Mouse (Mus musculus) ovary, adult 18-20 months (tissue): ENCODE measurements around the gene Ptx4.
A peak's percentile ranks its signal among the peaks of the same experiment; 100 is the strongest.

ENCODE experiments used
- DNase-seq: peaks from one replicate; pipeline ENCODE4 v3.0.0; 2022; ENCODE audit warnings: low spot score, mixed read lengths

Gene Ptx4

DNA sequence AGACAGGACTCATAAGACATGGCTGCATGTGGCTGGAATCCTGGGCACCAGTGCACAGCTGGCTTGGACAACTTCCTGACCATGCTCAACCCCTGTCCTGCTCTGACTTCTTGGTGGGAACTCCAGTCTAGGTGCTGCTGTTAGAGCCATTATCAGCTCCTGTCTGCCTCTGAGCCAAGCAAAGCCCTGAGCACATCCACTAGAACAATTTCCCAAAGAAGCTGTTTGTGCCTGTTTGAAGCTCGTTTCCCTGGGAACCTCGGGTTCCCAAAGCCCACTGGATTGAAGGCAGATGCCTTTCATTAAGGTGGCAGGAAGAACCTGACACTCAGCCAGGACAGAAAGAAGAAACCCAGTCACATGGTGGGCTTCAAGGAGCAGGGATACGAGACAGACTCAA lies at the start of gene Ptx4:
Gene Ptx4, plus strand, starts transcription at position 355 of the 400 bp plus-strand sequence.
- DNase-seq: no peak

DNA sequence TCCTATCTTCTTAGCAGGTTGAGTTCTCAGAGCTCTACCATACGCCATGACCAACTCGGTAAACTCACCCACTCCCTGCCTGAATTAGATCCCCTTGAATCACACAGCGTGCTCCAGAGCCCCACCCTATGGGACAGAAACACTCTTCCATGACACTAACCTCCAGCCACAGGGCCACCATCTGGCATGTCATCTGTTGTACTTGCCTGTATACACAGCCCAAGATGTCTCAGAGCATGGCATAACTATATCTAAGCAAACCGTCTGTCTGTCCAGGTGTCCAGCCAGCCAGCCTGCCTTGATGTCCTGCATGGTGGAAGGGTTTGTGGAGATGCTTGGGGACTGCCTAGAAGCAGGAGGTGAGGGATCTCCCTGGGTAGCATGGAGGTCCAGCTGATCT lies 43.7 kb upstream of the Ptx4 start:
- no peak for DNase-seq

DNA sequence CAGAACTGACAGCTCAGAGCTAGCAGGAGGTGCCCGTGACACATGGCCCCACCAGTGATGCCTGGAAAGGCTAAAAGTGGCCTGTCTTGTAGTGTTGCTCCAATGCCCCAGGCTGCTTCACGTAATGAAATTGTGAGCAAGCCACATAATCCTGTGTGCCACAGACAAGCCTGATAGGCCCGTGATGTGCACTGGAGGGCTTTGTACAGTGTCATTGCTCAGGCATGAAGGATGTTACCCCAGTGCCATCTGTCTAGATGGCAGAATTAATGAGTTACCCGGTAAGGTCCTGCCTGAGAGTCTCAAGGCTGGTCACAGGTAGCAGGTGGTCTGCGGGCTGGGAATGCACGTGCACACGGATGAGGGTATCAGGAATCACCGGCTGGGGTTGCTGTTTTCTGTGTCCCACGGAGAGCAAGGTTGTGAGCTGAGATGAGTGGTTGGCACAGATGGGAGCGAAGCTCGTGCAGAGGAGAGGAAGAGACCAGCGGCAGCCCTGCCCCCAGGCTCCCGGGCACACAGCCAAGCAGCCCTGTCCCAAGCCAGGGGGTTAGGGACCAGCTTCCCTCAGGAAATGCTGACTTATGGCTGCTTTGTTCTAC lies 42.7 kb upstream of the Ptx4 start:
- DNase-seq: peak; percentile 40

DNA sequence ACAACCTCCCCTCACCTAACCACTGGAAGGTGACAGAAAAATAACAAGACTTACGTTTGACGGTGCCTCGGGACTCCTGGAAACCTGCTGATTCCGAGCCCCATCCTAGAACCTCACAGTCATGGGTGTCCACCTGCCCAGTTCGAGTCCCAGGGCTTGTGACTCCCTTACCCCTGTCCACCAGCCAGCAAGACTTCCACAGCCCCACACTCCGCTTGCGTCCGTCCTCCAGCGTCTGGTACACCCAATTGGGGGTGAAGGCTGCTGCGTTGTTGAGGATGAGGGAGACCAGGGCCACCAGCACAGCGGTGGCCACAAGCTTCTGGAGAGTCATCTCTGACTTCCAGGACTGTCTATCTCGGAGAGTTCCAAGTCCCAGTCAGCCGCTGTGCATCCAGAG lies 40.4 kb upstream of the Ptx4 start:
- no peak for DNase-seq

DNA sequence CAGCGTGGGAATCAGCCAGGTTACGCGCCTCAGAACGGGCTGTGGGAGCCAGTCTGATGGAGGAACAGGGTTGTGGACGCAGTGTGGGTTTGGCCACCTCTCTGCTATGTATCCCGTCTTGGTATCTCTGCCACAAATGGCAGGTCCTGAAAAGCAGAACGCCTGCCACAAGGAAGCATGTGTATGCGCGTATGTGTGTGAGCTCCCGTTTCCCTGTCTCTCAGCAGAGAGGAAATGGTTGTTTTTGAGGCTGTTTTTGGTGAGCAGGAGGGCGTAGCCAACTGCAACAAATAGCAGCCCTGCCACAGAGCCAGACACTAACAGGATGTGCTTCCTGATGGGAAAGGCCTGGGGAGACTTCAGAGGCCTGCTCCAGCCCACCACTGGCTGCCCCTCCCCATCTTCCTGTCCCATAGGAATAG lies 39.6 kb upstream of the Ptx4 start:
- peak; percentile 51 for DNase-seq

DNA sequence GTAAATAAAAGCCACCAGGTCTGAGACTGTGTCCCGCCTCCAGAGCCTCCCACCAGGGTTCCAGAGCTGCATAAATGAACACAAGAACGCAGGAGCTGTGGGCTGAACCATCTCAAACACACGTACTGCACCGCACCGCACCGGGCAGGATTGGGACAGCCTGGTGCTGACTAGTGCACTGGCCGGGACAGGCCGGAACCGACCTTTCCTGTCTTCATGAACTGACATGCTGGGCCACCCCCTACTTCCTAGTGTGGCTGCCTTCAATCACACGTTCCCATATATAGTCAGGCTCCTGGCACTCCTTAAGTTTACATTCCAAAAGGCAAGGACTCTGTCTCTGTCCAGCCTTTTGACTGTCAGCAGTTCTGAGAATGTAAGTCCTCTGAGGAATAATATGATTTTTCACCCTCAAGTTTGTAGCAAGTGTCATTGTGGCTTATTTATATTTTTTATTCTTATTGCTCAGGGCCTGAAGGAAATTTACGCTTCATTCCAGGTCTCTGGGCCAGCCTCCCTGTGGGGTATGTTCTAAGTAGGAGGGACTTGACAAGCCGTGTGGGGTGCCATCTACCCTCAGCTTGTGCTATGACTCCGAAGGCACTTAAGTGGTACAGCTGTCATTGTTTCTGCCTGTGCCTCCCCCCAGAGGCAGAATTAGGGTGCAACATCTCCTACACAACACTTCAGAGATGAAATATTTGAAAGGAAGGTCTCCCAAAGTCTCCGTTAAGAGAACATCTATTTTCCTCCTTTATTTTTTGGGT lies 38.3 kb upstream of the Ptx4 start:
- DNase-seq: no peak

DNA sequence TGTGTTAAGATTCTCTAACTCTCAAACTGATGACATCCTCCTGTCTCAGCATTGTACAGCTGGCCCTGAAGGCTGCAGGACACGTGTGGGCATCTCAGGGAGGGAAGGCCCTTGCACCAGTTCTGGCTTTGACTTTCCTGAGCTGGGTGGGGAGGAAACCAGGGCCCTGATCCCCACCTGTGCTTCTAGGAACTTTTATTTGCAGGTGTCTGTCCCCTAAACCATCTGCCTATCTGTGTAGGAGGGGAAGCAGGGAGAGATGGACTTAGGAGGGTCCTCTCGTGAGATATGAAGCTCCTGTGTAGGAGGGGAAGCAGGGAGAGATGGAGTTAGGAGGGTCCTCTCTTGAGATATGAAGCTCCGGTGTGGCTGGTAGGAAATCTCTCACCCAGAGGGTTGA lies 37.7 kb upstream of the Ptx4 start:
- no peak for DNase-seq

DNA sequence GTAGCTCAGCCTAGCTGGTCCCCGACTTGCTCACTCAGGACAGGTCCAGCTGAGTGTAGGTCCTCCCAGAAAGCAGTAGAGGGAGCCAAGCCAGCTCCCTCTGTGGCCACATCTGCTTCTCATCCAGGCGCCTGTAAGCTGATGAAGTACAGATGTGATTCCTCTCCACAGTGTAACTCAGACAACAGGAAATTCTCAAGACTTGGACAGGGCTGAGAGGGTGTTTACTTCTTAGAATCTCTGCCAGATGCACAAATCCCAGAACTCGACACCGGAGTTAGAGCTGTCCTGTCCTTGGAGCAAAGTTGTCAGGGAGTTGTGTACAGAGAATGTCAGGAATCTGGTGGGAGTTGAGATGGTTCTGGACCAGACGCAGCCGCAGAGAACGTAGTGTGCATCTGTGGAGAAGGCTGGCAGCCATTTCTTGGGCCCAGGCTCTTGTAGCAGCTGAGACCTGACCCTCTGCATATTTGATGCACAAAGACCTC lies 37.1 kb upstream of the Ptx4 start, which contains the start of gene Tmem204:
Gene Tmem204, minus strand, starts transcription at position 148 of the 488 bp plus-strand sequence.
- peak; percentile 64 for DNase-seq

DNA sequence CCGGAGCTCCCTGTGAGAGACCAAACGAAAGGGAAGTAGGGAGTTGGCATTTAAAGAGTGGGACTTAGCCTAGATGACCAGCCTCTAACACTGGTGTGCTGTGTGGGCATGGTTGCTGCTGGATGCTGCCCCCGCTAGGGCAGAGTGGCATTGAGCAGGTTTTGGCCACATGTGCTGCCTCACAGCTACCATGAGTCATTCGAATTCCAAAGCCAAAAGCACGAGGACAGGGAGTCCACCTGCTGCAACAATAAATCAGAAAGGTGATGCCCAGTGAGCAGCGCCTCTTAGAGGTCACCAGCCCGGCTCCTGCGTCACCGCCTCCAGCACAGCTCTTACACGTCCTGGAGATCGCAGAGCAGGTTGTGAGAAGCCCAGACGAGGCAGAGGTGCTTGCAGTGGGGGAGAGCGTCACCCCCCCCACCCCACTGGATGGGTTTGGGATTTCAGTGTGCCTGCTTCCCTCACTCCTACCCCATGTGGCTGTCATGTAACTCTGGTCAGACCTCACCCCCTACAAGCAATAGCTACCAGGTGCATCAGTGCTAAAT lies 35.6 kb upstream of the Ptx4 start:
- DNase-seq: no peak

DNA sequence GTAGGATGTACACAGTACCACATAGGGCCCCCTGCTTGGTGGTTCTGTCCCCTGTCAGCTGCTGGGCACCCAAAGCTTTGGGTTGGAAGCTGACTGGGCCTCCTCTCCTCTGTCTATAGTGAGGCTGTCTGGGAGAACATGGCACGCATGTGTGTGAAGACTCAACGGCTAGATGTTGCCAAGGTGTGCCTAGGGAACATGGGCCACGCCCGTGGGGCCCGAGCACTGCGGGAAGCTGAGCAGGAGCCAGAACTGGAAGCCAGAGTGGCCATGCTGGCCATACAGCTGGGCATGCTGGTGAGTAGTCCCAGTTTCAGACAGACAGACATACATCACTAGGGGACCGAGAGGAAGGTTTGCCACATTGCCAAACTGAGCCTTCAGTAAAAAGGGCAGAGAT lies 33.8 kb upstream of the Ptx4 start:
- no peak for DNase-seq

DNA sequence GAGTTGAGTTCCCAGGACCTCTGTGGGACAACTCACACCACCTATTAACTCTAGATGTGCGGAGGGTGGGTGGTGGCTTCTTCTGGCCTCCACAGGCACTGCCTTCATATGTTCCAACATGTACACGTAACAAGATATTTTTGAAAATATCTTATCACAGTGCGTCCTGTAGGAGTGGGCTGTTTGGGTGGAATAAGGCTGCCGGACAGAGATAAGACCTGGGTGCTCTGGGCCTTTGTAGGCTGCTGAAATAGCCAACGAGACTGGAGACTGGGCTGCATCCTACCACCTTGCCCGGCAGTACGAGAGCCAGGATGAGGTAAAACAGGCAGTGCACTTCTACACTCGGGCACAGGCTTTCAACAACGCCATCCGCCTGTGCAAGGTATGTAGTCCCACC lies 31.4 kb upstream of the Ptx4 start:
- no peak for DNase-seq

DNA sequence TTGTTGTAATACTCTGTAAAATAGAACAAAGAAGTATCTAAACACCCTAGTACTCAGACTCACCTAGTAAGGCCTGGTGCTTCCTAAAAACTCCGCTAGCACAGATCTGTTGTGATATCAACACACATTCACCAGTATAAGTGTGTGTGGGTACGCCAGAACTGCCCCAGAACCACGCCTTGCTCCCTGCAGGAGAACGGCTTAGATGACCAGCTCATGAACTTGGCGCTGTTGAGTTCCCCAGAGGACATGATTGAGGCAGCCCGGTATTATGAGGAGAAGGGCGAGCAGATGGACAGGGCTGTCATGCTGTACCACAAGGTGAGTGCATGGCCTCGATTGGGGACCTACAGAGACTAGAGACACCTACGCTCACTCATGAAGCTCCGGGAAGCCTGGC lies 30.1 kb upstream of the Ptx4 start:
- no peak for DNase-seq

DNA sequence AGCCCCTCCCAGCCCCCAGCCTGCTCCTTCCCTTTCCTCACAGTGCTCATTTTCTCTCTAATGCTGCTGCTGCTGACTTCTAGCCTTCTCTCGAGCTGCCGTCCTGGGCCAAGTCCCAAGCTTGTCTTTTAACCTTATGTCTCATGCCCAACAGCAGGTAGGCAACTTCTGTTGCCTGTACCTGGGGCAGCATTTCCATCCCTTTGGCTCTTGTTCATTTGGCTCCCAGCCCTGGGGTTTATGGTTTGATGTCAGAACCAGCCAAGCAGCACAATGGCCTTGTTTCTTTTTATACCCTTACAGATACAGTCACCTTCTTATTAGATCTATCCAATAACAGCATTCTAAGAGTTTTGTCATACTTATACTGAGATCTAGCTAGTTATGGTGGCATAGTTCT lies 24.3 kb upstream of the Ptx4 start:
- no peak for DNase-seq

DNA sequence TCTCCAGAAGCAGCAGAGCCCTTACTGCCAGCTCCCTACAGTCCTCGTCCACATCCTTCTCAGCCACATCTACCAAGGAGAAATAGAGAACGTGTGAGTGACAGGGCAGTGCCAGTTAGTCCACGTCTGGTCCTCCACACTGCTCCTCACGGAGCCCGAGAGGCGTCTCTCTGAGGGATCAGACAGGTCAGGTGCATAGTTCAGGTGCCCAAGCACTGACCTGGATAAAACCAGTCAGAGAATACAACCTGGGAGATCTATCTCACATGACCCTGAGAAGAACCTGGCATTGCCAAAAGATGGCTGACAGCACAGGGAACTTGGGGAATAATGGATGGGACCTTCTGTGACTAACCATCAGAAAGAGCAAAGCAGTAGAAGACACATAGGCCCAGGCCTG lies 20.5 kb upstream of the Ptx4 start:
- DNase-seq: no peak

DNA sequence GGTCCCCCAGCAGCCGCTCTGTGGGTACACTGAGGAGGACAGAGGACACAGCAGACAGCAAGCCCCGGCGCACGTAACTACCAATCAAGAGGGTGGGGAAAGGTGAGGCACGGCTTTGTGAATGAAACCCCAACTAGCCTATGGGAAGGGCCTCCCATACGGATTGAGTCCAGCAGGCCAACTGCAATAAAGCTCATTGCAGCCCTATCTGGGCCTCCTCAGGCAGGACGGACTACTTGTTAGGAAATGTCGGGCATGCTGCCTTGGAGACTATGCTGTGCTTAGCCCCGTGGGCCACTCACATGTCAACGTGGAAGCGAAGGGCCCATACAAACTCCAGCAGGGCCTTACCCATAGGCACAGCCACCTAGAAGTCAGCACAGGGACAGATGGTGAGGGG lies 19.2 kb upstream of the Ptx4 start:
- no peak for DNase-seq

DNA sequence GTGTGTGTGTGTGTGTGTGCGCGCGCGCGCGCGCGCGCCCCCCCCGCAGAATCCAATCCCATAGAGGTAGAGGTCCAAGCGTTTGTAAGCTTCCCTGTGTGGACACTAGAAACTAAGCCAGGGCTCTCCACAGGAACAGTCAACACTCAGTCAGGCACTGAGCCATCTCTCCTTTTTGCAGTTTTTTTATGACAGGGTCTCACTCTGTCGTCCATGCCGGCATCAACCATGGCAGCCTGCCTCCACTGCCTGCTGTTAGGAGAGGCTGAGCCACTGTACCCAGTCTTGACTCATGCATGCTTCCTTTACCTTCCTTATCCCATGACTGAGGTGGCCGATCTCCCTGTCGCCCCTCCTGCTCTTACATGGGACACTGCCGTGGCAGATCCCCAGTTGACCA lies 12.8 kb upstream of the Ptx4 start:
- DNase-seq: no peak

DNA sequence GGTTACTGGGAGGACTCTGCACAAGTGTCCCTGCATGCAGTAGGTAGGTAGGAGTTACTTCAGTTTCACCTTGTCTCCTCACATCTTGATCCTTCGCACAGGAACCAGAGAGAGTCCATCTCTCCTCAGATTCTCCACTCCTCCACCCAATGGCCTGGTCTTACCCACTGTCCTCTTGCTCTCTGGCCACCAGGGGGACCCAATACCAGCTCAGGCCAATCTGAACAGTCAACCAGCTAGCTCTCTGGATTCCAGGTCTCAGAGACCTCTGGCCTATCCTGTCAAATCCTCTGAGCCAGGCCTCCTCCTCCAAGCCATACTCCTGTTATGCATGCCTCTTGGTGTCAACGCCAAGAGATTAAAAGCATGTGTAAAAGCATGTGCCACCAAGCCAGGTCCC lies 11.0 kb upstream of the Ptx4 start:
- no peak for DNase-seq

DNA sequence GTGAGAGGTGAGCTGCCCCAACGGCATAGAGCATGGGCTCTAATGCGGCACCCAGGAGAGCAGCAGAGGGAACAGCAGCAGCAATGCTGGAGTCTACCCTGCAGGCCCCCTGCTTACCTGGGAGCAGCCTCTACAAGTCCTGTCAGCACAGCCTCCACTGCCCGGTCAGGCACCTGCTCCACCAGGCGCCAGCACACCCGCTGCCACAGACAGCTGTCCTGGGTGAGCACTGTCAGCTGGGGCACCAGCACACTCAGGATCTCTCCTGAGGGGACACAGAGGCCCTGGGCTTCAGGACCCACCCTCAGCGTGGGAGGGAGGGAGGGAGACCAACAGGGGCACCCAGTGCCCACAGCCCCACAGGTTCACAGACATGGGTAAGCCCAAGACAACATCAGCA lies 10.0 kb upstream of the Ptx4 start:
- DNase-seq: no peak

DNA sequence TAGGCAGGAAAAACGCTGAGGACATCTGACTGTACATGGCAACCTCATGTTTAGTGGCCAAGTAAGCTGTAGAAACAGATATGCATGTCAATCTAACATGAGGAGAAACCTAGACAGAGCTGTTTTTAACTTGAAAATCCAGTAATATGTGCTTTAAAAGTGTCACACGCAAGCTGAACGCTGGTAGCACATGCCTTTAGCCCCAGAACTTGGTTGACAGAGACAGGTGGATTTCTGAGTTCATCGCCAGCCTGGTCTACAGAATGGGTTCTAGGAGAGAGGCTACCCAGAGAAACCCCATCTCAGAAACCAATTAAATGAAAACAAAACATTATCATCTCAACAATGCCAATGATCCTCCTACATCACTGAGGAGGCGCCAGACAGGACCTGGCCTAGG lies 9.3 kb upstream of the Ptx4 start:
- DNase-seq: no peak

DNA sequence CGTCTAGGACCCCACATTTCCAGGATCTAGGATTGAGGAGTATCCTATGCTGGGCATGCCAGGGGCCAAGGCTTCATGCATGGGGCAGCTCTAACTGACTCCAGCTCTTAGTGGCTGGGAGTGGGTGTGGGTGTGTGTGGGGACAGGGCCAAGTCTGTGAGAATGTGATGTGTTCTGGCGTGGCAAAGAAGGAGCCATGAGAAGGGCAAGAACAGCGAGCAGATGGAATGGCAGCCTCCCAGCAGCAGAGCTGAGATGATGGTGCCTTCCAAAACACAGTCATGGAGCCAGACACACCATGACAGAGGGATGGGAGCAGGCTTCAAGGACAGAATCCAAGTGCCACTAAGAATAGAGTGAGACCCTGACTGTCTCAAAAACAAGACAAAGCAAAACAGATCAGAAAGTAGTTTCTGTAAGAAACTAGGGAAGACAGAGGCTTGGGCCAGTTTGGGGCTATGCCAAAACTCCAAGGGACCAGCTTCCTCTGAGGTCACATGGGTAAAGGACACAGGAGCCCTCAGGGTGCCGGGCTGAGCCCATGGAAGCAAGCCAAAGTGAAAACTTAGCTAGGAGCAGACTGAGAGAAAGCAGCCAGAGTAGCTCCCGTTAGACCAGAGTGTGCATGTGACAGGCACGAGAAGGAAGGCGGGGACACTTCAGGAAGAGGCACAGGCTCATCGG lies 8.7 kb upstream of the Ptx4 start:
- DNase-seq: no peak

DNA sequence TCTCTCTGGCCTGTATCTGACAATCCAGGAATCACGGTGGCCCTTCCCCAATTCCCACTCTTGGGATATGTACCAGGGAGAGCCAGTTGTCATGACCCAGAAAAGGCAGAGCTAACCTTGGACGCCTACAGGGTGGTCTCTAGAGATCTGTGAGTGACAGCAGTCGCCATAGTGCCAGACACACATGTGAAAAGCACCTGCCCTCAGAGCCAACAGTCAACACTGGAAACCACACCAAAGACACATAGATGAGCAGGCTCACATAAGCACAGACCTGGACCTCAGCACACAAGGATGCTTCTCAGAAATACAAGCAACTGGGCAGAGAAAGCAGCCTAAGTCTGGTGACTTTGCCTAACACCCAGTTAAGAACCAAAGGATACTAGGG lies 8.1 kb upstream of the Ptx4 start:
- no peak for DNase-seq

DNA sequence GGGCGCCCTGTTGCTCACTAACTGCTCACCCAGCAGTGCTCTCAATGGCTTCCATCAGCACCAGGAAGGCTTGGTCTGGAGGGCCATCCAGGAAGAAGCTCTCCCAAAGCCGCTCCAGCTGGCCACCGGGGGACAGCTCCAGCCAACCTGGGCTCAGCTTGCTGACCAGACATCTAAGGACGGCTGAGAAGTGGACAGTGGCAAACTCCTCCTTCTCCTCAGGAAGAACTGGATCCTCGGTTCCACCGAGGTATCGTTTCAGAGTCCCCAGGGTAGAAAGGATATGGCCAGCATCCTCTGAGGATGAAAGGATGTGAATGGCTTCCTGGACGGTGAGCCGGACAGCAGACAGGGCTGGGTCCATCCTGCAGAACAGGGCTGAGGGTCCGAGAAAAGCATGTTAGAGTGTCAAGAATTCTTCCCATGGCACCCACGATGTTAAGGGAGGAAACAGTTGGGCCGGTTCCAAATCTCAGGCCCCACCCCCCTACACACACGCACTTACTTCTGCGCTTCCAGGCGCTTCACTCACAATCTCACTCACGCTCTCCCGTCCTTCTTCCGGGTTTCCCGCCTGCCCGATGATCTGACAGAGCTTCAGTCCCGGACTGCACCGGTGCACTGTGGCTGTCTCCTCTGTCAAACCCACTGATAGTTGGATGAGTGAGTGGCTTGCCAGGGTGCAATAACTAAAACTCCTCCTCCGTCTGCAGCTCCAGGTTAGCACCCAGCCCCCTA lies 5.5 kb upstream of the Ptx4 start:
- DNase-seq: no peak
